Mouse (Mus musculus): ENCODE measurements at regions not wholly inside any gene's neighbourhood (a gene's known extent, or its start where the extent isn't known, plus 50 kb on each side); places are given as distances from the start of the nearest gene placed in this dataset.

DNA sequence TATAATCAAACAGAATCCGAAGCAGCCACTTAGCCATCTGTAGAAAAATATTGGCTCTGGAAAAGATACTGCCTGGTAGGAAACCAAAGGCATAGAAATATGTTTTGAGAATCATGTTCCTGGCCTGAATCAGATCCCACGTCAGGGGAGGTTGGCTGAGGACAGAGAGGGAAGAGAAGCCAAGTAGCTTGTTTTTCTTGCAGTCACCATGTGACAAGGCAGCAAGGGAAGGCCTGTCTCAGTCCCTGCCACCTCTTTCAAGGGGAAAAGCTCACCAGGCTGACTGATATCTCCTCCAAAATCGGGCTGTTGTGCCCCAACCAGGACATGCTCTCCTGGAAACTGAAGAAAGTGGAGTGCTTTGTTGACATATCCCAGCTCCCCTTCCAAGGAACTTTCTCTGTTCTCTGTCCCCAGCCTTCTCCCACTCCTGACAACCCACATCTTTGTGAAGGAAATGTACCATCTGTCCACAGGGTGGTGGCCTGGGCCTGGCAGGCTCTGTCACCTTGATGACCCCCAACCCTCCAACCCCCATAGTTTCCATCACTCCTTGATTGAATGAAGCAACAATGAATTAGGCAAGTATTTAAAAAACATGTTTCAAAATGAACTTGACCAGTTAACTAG is 104.3 kb upstream of the Foxn2 start:
- no peaks in the 10 kb centered on the region for H3K4me1 ChIP-seq (ENCODE audit: control insufficient read depth, insufficient read depth, low read length)
- H3K9ac ChIP-seq (ENCODE audit: low read depth, low read length, severe bottlenecking): no peak overlapping the region
- ATAC-seq (ENCODE audit: low FRiP score, low read depth) (no peak), DNase-seq (ENCODE audit: low spot score) (no peak)
- H3K9me3 ChIP-seq (ENCODE audit: control insufficient read depth, low read length): no peaks in the 10 kb centered on the region
- no peak overlapping the region for H3K27ac ChIP-seq (replicated peaks; ENCODE audit: low read depth, low read length)
- H3K4me3 ChIP-seq (replicated peaks; ENCODE audit: low read length): no peak overlapping the region
- 66% methylated on average over 3 of the region's 3 CpGs for WGBS
- H3K27me3 ChIP-seq (ENCODE audit: control insufficient read depth, insufficient read depth, low read length): no peaks in the 10 kb centered on the region
- no peak for TF ChIP-seq POLR2A (IDR thresholded peaks at IDR 0.05; ENCODE audit: borderline replicate concordance, extremely low read depth, insufficient read depth, insufficient read length)
- no peaks in the 10 kb centered on the region for H3K36me3 ChIP-seq (ENCODE audit: control insufficient read depth, insufficient read depth, low read length)
- H3K4me2 ChIP-seq (replicated peaks; ENCODE audit: low read depth, low read length, severe bottlenecking): no peak overlapping the region

DNA sequence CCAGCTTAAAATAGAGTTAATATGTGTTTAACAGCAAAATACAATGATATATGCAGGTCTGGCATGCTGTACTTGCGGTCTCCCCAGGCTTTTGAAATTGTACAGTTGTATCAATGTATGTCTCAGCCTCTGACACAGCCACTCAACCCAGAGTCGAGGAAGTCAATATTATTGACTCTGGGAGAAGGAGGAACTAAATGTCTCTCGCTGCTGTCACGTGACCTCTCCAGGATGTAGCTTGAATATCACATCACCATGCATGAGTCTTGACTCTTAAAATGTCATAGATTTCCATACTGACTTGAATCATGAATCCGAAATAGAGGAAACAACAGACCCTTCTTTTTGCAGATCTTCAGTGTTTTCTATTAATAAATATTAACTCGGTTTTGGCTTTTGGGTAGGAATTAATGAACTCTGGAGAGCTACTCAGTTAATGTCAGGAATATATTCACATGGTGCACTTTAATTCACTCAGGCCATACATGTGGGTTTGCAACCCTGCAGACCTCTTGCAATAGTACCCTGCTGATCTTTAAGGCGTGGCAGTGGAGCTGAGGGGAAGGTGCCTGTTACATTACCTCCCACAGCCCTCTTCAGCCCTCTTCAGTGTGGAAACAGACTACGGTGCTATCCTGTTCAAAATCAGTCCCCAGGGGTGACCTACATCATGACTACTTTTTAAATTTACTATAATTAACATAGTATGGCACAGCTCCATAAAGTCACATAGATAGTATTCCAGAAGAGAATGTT is 102.7 kb upstream of the Foxn2 start:
- Histone ChIP-seq H3K9ac (ENCODE audit: low read depth, low read length, severe bottlenecking) (no peak overlapping the region), H3K27me3 (ENCODE audit: control insufficient read depth, insufficient read depth, low read length) (no peaks in the 10 kb centered on the region), H3K9me3 (ENCODE audit: control insufficient read depth, low read length) (no peaks in the 10 kb centered on the region), H3K4me2 (replicated peaks; ENCODE audit: low read depth, low read length, severe bottlenecking) (no peak overlapping the region), H3K4me3 (replicated peaks; ENCODE audit: low read length) (no peak overlapping the region), H3K27ac (replicated peaks; ENCODE audit: low read depth, low read length) (no peak overlapping the region), H3K4me1 (ENCODE audit: control insufficient read depth, insufficient read depth, low read length) (no peaks in the 10 kb centered on the region), H3K36me3 (ENCODE audit: control insufficient read depth, insufficient read depth, low read length) (no peaks in the 10 kb centered on the region)
- WGBS: 81% methylated on average over 8 of the region's 8 CpGs
- TF ChIP-seq POLR2A (IDR thresholded peaks at IDR 0.05; ENCODE audit: borderline replicate concordance, extremely low read depth, insufficient read depth, insufficient read length): no peak
- DNase-seq (ENCODE audit: low spot score): no peak
- no peak for ATAC-seq (ENCODE audit: low FRiP score, low read depth)

DNA sequence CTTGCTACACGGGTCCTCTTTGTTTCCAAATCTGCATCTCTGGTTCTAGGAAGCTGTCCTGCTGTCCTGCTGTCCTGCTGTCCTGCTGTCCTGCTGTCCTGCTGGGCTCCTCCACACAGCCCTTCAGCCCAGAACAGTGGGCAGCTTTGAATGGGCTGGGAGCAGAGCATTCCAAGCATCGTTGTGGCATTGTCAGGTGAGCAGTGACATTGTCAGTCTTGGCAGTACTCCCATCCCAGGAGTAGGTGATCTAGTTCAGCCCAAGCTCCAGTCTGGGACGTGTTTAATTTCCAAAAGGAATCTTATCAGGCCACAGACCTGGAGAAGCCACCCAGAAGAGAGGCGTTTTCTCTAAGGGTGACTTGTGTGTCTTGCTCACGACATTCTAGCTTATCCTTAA is 99.4 kb upstream of the Foxn2 start:
- TF ChIP-seq POLR2A (IDR thresholded peaks at IDR 0.05; ENCODE audit: borderline replicate concordance, extremely low read depth, insufficient read depth, insufficient read length): no peak
- Histone ChIP-seq H3K9me3 (ENCODE audit: control insufficient read depth, low read length) (no peaks in the 10 kb centered on the region), H3K36me3 (ENCODE audit: control insufficient read depth, insufficient read depth, low read length) (no peaks in the 10 kb centered on the region), H3K4me3 (replicated peaks; ENCODE audit: low read length) (no peak overlapping the region), H3K9ac (ENCODE audit: low read depth, low read length, severe bottlenecking) (no peak overlapping the region), H3K4me1 (ENCODE audit: control insufficient read depth, insufficient read depth, low read length) (no peaks in the 10 kb centered on the region), H3K4me2 (replicated peaks; ENCODE audit: low read depth, low read length, severe bottlenecking) (no peak overlapping the region), H3K27ac (replicated peaks; ENCODE audit: low read depth, low read length) (no peak overlapping the region), H3K27me3 (ENCODE audit: control insufficient read depth, insufficient read depth, low read length) (no peaks in the 10 kb centered on the region)
- ATAC-seq (ENCODE audit: low FRiP score, low read depth) (no peak), DNase-seq (ENCODE audit: low spot score) (no peak)
- 80% methylated on average over 5 of the region's 5 CpGs for WGBS

GRCm38 (mm10) chr17:88341599-88341998 is 98.9 kb upstream of the Foxn2 start:
- WGBS: 76% methylated on average over 5 of the region's 5 CpGs
- no peak for ATAC-seq (ENCODE audit: low FRiP score, low read depth)
- Histone ChIP-seq H3K9me3 (ENCODE audit: control insufficient read depth, low read length) (no peaks in the 10 kb centered on the region), H3K27ac (replicated peaks; ENCODE audit: low read depth, low read length) (no peak overlapping the region), H3K4me2 (replicated peaks; ENCODE audit: low read depth, low read length, severe bottlenecking) (no peak overlapping the region), H3K4me1 (ENCODE audit: control insufficient read depth, insufficient read depth, low read length) (no peaks in the 10 kb centered on the region), H3K4me3 (replicated peaks; ENCODE audit: low read length) (no peak overlapping the region), H3K36me3 (ENCODE audit: control insufficient read depth, insufficient read depth, low read length) (no peaks in the 10 kb centered on the region), H3K27me3 (ENCODE audit: control insufficient read depth, insufficient read depth, low read length) (no peaks in the 10 kb centered on the region), H3K9ac (ENCODE audit: low read depth, low read length, severe bottlenecking) (no peak overlapping the region)
- DNase-seq (ENCODE audit: low spot score): no peak
- TF ChIP-seq POLR2A (IDR thresholded peaks at IDR 0.05; ENCODE audit: borderline replicate concordance, extremely low read depth, insufficient read depth, insufficient read length): no peak

DNA sequence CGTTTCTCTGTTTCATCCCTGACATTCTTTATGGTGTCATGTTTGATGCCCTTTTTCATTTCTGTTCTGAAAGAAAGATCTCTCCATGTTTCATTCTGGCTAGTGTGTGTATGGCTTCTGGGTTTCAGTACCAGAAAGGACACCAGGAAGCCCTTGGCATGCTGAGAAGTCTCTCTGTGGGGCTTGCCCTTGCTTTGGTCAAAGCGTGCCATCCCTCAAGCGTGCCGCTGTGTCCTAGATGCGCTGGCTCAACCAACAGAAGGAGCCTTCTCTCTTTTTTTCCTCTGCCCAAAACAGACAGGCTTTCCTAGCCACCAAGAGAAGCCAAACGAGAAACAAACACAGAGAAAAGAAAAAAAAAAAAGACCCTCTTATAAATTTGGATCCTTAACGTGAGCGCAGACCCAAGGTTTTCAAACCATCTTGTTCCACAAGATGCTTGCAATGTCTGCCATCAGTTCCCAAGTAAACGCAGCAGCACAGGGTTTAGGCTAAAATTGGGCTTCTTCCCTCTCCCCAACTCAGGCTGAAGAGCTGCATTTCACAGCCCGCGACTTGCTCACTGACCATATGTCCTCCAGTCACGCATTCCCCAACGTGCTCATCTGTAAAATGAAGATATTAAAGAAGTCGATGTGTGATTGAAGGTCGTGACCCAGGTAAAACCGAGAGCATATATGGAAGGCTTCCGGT is 97.3 kb upstream of the Foxn2 start:
- no peaks in the 10 kb centered on the region for H3K9me3 ChIP-seq (ENCODE audit: control insufficient read depth, low read length)

More for the DNA sequence above, 97.3 kb upstream of the Foxn2 start:
- ATAC-seq (ENCODE audit: low FRiP score, low read depth) (no peak), DNase-seq (ENCODE audit: low spot score) (no peak)
- Histone ChIP-seq H3K4me3 (replicated peaks; ENCODE audit: low read length) (no peak overlapping the region), H3K27me3 (ENCODE audit: control insufficient read depth, insufficient read depth, low read length) (no peaks in the 10 kb centered on the region), H3K27ac (replicated peaks; ENCODE audit: low read depth, low read length) (no peak overlapping the region), H3K4me1 (ENCODE audit: control insufficient read depth, insufficient read depth, low read length) (no peaks in the 10 kb centered on the region), H3K9ac (ENCODE audit: low read depth, low read length, severe bottlenecking) (no peak overlapping the region), H3K36me3 (ENCODE audit: control insufficient read depth, insufficient read depth, low read length) (no peaks in the 10 kb centered on the region), H3K4me2 (replicated peaks; ENCODE audit: low read depth, low read length, severe bottlenecking) (no peak overlapping the region)
- no peak for TF ChIP-seq POLR2A (IDR thresholded peaks at IDR 0.05; ENCODE audit: borderline replicate concordance, extremely low read depth, insufficient read depth, insufficient read length)
- 84% methylated on average over 17 of the region's 17 CpGs for WGBS
